Mouse (Mus musculus) heart, adult 2 months (tissue): ENCODE results near the gene Tbc1d25.

Experiments
- CTCF ChIP-seq: fragments of 200-600 bp; IDR thresholded peaks from 2 replicates; pipeline ENCODE4 v1.8.1; 2022; ENCODE audit warnings: antibody characterized with exemption, mild to moderate bottlenecking, moderate library complexity
- EP300 ChIP-seq: fragments of 200-500 bp; IDR thresholded peaks from 2 replicates; pipeline ENCODE4 v1.6.1; 2011; ENCODE audit warnings: low read depth, low read length, control low read depth; ENCODE audit not compliant: insufficient read depth
- POLR2A ChIP-seq: fragments of 200-500 bp; IDR thresholded peaks from 2 replicates; pipeline ENCODE4 v1.6.1; 2011; ENCODE audit warnings: mild to moderate bottlenecking, low read depth, low read length, control low read depth; ENCODE audit not compliant: insufficient read depth

GRCm38 (mm10) chrX:8182871-8183540 lies 7.0 kb upstream of the Tbc1d25 start:
- TF ChIP-seq POLR2A (no peak), CTCF (no peak), EP300 (no peak)
